Mouse (Mus musculus) right cerebral cortex, postnatal 10 days (tissue): Measurements from ENCODE around the gene 9930111J21Rik1.
"Not testable (repeated sequence)": the region's sequence is repeated elsewhere in the genome, so short reads cannot be mapped to it uniquely, and the experiment has no call there.

Source experiments
- DNase-seq, 2 experiments: peaks; one replicate each; pipeline ENCODE4 v3.0.0; 2021; ENCODE audit warnings: low spot score in 2 of 2

The 9930111J21Rik1 gene

DNA sequence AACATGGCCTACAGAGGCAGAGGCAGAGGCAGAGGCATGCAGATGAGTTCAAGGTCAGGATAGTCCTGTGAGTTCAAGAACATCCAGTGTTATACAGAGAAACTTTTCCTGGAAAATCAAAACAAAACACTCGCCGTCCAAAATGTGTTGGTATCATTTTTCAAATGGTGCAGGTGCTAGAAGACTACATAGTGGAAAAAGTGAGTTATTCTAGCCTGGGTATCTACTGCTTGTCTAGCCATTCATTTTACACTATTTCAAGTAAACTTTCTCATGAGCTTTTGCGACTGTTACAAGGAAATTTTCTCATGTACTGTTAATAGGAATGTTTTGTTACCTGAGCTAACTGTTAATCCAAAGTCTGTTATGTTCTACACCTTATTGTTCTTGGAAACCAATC lies 60.8 kb downstream of the 9930111J21Rik1 start:
- no peak for DNase-seq

DNA sequence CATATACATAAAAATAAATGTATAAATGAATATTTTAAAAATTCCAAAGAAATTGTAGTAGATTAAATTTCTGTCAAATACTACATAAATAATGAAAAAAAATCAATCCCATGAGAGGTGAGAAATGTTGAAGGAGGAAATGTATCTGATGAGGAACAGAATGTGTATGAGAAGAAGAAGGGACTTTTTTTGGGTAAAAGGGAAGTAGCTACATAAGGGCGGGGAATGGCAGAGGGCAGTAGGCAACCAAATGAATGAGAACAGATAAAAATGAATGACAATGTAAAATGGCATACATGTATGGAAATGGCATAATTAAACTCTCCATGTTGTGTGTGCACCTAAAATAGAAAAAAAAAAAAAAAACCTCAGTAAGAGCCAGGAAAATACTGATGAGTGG lies 65.6 kb downstream of the 9930111J21Rik1 start:
- no peak for DNase-seq

DNA sequence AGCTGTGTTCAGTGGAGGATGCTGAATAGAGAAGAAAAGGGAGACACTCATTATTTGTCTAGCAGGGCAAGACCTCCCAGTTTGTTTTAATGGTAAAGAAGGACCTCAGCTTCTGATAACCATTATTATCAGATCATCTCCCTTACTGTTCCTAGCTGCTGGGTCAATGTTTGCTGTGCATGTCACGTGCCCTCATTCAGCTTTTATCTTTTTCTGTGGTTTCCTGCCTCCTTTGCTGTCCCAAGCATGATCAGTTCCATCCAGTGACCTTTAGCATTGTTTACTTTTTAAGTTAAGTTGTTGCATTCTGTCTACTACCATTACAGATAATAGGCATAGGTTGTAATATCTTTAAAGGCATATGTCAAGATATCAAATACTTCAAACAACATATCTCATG lies 70.7 kb downstream of the 9930111J21Rik1 start:
- no peak for DNase-seq

DNA sequence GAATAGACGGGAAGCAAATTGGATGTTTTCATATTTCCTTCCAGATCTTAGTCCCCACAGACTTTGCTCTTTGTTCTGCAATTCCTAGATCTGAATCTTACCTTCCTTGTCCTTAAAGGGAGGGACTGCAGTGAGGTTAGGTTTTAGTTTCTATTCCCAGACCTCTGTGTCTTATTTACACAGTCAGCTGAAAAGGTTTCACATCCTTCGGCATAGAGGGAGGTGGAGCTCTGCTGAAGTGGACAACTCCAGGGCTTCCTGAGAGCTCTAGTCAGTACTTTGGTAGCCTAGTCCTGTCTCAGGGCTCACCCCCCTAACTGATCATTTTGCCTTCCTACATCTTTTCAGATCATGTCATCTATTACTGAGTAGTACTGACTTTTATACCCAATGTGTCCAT lies 77.2 kb downstream of the 9930111J21Rik1 start, which contains the start of gene Gm5431:
TSS of gene Gm5431 (minus strand) at position 194 of the 400 bp plus-strand sequence.
- no peak for DNase-seq

DNA sequence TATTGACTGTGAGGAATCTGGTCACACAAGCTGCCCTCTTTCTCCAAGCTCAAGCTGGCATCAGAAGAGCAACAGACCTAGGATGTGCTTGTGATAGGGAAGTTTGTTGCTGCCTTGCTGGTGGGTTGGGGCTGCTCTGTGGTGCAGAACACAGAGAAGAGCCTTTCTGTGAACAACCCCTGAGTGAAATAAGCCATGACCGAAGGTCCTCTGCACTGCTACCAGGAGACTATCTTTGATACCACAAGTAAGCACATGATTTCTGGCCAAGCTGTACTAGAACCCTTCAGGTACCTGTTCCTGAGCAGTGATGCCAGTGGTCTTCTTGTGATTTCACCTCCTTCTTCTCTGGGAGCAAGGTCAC lies 77.6 kb downstream of the 9930111J21Rik1 start:
- not testable (repeated sequence) for DNase-seq

DNA sequence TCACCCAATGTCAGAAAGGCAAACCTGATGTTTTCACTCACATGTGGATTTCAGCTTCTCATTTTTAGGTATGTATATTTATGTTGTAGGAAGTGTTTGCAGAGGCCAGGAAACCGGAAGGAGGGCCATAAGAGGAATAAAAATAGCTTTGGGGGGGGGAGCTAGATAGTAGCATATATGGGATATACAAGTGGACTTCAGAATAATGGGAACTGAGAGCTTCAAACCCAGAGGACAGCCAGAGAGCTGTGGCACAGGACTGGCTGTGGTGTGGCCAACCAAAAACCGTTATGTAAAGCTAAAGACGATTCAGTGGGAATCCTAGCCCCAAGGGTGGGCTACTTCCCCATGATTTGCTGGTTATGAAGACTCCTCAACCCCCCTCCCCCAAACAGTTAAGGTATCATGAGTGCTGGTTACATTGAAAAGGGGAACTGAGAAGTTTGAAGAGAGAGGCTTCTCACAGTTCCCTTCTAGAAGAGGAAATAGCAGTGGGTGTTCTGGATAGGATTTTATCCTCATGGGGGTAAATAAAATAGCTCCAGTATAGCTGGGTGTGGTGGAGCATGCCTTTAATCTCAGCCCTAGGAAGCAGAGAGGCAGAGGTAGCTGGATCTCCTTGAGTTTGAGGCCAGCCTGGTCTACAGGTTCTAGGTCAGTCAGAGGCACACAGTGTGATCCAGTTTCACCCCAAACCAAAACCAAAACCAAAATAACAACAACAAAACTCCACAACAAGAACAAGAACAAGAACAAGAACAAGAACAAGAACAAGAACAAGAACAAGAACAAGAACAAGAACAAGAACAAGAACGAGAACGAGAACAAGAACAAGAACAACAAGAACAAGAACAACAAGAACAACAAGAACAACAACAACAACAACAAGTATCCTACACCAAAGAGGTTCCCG lies 78.3 kb downstream of the 9930111J21Rik1 start:
- DNase-seq: not testable (repeated sequence)

DNA sequence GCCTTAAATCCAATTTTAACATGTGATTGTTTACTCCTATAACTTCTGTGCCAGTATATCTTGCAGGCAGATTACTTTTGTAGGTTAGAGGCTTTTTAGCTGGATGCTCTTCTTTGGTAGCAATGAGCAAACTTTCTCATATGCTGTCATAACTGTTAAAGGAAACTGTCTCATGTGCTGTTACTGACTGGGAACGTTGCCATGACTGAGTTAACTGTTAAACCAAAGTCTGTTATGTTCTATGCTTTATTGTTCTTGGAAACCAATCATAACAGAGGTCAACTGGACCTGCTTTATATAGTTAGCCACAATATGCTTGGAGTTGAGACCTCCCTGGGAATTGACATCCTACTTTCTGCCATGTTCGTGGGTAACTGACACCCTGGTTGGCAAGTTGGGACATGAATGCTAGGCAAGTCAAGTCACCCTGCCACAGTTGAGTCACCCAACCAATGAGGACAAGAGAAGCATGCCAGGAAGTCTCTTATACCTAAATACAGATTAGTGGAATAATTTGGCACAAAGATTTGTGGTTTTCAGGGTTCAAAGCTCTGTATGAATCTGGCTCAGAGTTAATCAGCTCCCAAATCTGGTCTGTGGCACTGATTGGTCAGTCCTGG lies 80.3 kb downstream of the 9930111J21Rik1 start:
- no peak for DNase-seq
